Mouse (Mus musculus) hindbrain, embryonic 10.5 days (tissue): ENCODE measurements around the gene Camta1. TPM values are rescaled to one million over a fixed set of nuclear protein-coding genes. Genes with fewer than 3 reads are reported as not detected.
"Not testable (repeated sequence)": the region's sequence is repeated elsewhere in the genome, so short reads cannot be mapped to it uniquely, and the experiment has no call there.

Experiments used
- DNase-seq: peaks from one replicate; pipeline ENCODE4 v3.0.0-alpha.2; 2017; ENCODE audit warnings: low spot score
- H3K27ac ChIP-seq: fragments of 300-500 bp; sonication (generic); 2 replicates; pipeline ENCODE4 v1.5.1; 2016; ENCODE audit warnings: mild to moderate bottlenecking, moderate library complexity
- H3K27me3 ChIP-seq: fragments of 300-500 bp; sonication (generic); 2 replicates; pipeline ENCODE4 v1.6.1; 2016; ENCODE audit warnings: mild to moderate bottlenecking; ENCODE audit not compliant: poor library complexity, insufficient read depth, severe bottlenecking
- H3K36me3 ChIP-seq: fragments of 300-500 bp; sonication (generic); 2 replicates; pipeline ENCODE4 v1.6.1; 2016; ENCODE audit warnings: mild to moderate bottlenecking, moderate library complexity
- H3K4me1 ChIP-seq: fragments of 300-500 bp; sonication (generic); replicated peaks from 2 replicates; pipeline ENCODE4 v1.6.1; 2016; ENCODE audit warnings: mild to moderate bottlenecking
- H3K4me3 ChIP-seq: fragments of 300-500 bp; sonication (generic); 2 replicates; pipeline ENCODE4 v1.5.1; 2016; ENCODE audit warnings: mild to moderate bottlenecking, moderate library complexity
- H3K9me3 ChIP-seq: fragments of 300-500 bp; sonication (generic); 2 replicates; pipeline ENCODE4 v1.6.1; 2016; ENCODE audit warnings: mild to moderate bottlenecking, moderate library complexity
- WGBS: fragments of 180-500 bp; shearing (Covaris S2); methylation state at CpG from one replicate; pipeline ENCODE4 v1.1.7; 2016; 5-methylcytosine and 5-hydroxymethylcytosine counted together
- polyA plus RNA-seq: library from polyadenylated mRNA; unstranded; fragments of >200 nt; fragmentation: Nextera tagmentation; extraction: Ambion mirVana; gene quantifications from 2 replicates; pipeline ENCODE4 v1.2.1, GENCODE M21; 2016

Camta1 gene
- polyA plus RNA-seq, 1 experiment from 2014 or later: 140 TPM

DNA sequence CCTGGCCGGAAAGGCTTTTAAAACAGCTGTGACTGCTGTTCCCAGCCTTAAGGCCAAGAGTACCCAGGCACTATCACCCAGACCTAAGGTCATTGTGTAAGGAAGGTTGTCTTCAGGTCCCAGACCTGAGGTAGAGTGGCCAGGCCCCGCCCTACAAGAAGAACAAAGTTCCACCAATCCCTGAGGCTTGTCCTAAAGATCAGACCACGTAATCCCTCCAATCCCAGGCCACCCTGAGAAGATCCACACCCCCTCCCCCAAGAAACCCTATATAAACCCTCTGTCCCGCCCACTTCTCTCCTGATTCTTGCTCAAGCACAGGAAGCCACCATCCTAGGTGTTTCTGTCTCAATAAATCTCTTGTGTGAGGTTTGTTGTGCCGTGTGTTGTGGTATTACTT lies 981.3 kb downstream of the Camta1 start:
- H3K27me3 ChIP-seq: no peaks in the 10 kb centered on the region
- peaks cover 9% of the 10 kb centered on the region; the same call in 1 of the 2 replicates for H3K36me3 ChIP-seq
- H3K27ac ChIP-seq: no peak overlapping the region
- peaks cover 8% of the 10 kb centered on the region; the same call in 1 of the 2 replicates for H3K4me1 ChIP-seq
- no peak for DNase-seq
- H3K4me3 ChIP-seq: no peak overlapping the region
- 85% methylated on average over 5 of the region's 5 CpGs for WGBS
- peaks cover 26% of the 10 kb centered on the region for H3K9me3 ChIP-seq

DNA sequence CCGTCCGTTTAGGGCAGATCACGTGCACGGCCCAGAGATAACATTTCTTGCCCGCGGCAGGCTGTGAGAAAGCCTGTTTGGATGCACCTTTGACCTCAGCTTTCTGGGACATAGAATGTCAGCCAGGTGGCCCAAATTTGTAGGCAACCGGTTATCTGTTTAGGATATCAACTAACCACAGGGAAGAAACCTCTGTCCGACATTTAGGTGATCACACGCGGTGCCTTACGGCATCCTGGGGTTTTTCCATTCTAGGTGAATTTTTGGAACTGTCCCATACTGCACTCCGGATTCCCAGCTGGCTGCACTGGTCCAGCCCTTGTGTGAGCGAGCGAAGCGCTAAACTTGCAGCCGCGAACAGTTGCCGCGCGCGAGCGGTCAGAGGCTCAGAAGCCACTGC lies 982.0 kb downstream of the Camta1 start:
- WGBS: 95% methylated on average over 22 of the region's 22 CpGs
- Histone ChIP-seq H3K27me3 (no peaks in the 10 kb centered on the region), H3K4me1 (peaks cover 8% of the 10 kb centered on the region; the same call in 1 of the 2 replicates), H3K4me3 (no peak overlapping the region), H3K36me3 (peaks cover 9% of the 10 kb centered on the region; the same call in 1 of the 2 replicates), H3K27ac (no peak overlapping the region), H3K9me3 (peaks cover 26% of the 10 kb centered on the region)
- no peak for DNase-seq

DNA sequence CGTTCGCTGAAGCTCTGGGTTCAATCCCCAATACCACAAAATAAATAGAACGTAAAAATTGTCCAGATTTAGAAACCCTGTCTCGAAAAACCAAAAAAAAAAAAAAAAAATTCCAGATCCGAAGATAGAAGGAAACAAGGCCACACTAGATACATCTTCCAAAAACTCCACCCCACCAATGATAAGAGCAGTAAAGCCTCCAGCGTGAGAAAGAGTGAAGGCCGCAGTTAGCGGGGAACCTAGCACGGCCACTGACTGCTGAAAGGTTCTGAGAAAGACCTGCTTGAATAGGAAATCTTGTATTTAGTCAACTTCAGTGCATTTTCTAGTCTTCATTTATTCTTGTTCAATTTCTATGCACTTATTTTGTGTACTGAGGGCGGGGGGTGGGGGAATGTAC lies 986.3 kb downstream of the Camta1 start:
- H3K27me3 ChIP-seq: no peaks in the 10 kb centered on the region
- peaks cover 28% of the 10 kb centered on the region for H3K4me1 ChIP-seq
- peaks cover 9% of the 10 kb centered on the region; the same call in 1 of the 2 replicates for H3K36me3 ChIP-seq
- no peak overlapping the region for H3K27ac ChIP-seq
- peaks cover 24% of the 10 kb centered on the region for H3K9me3 ChIP-seq
- no peak for DNase-seq
- H3K4me3 ChIP-seq: no peak overlapping the region
- 88% methylated on average over 10 of the region's 10 CpGs for WGBS

DNA sequence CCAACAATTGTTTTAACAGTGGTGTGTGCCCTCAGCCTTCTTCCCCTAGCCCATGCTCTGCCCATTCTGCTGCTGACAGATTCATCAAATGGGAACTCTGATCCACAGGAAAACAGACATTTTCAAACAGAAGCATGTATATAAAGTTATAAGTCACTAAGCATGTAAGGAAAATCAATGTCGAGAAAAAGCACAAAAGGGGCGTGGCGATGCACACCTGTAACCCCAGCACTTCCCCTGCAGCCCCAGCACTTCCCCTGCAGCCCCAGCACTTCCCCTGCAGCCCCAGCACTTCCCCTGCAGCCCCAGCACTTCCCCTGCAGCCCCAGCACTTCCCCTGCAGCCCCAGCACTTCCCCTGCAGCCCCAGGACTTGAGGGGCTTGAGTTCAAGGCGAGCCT lies 987.3 kb downstream of the Camta1 start:
- not testable (repeated sequence) for H3K27me3 ChIP-seq, H3K4me3 ChIP-seq, H3K27ac ChIP-seq, DNase-seq
- peaks cover 13% of the 10 kb centered on the region; the same call in 1 of the 2 replicates for H3K36me3 ChIP-seq
- 84% methylated on average over 4 of the region's 4 CpGs for WGBS
- peaks cover 14% of the 10 kb centered on the region for H3K9me3 ChIP-seq
- peaks cover 38% of the 10 kb centered on the region for H3K4me1 ChIP-seq

DNA sequence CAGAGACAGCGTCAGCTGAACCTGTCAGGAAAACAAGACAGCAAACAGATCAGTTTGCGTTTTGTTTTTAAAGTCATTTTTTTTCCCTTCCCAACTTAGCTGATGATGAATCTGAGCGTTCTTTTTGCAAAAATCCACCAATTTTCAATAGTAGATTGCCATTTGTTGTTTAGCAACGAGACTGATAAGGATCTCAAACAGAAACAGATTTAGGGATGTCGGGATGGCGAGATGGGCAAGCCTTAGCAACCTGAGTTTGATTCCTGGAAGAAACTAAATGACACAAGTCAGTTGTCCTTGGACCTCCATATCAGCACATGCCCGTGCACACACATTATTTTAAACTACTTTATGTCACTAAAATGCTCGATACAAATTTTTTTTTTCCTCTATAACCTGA lies 989.0 kb downstream of the Camta1 start:
- WGBS: 84% methylated on average over 8 of the region's 8 CpGs
- no peaks in the 10 kb centered on the region for H3K27me3 ChIP-seq
- no peaks in the 10 kb centered on the region for H3K9me3 ChIP-seq
- DNase-seq: no peak
- H3K27ac ChIP-seq: peak overlapping the region; percentile 69; the same call in 1 of the 2 replicates
- no peak overlapping the region for H3K4me3 ChIP-seq
- H3K36me3 ChIP-seq: peaks cover 22% of the 10 kb centered on the region
- H3K4me1 ChIP-seq: peaks cover 40% of the 10 kb centered on the region

DNA sequence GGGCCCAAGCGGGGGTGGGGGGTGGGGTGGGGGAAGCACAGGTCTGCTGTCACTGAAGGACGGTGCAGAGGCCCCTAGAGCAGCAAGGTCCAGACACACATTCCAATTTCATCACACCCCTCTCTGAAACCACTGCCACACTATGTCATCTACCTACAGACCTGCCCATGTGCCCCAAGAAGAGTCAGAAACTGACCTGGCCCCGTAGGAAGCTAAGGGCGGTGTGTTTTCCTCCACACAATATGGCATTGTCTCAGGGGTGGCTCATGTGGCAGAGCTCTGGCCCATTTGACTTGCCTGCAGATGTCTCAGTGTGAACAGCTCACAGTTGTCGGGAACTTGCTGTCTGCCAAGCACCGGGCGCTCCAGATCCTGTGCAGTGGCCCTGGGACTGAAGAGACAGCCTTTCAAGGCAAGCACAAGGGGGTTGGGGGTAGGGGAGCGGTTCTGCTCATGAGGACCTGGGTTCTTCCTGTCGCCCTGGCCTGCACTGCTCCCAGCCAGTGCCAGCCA lies 989.5 kb downstream of the Camta1 start:
- H3K27ac ChIP-seq: peak overlapping the region; percentile 69
- DNase-seq: peak; percentile 24

DNA sequence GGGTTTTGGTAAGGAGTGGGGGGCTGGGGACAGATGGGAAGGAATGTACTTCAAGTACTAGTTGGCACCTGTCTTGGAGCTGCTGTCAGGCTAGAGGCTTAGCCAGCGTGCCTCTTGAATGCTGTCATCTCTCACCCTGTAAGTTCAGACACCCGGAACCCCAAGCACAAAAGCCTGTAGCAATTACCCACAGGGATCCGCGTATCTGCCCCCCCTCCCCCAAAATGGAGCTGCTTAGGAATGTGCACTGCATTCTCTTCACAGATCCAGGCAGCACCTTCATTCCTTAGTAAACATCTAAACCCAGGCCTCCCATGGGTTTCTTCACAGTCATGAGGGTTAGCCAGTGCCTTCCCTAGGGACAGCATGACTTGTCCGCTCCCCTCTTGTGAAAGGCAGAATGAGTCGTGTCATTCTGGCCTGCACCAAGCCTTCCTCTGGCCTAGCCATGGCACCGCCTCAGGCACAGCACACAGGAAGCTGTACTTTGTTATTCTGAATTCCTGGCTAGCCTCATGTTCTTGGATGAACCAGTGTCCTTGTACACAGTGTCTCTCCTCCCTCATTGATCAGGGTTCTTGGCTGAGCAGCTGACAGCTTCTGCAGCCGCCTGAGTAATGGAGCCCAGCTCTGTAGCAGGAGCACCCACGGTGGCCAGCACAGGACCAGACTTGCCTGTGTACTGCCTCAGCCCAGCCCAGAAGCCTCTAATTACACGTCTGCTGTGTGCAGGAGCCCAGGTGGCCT lies 990.1 kb downstream of the Camta1 start:
- WGBS: 39% methylated on average over 10 of the region's 10 CpGs
- Histone ChIP-seq H3K27ac (peak overlapping the region; percentile 69), H3K9me3 (no peaks in the 10 kb centered on the region), H3K27me3 (no peaks in the 10 kb centered on the region), H3K4me3 (no peak overlapping the region), H3K4me1 (peaks cover 40% of the 10 kb centered on the region), H3K36me3 (peaks cover 34% of the 10 kb centered on the region)
- DNase-seq: no peak

More for the DNA sequence above, 989.5 kb downstream of the Camta1 start:
- Histone ChIP-seq H3K27me3 (no peaks in the 10 kb centered on the region), H3K36me3 (peaks cover 27% of the 10 kb centered on the region), H3K4me1 (peaks cover 40% of the 10 kb centered on the region), H3K9me3 (no peaks in the 10 kb centered on the region), H3K4me3 (no peak overlapping the region)
- WGBS: 41% methylated on average over 9 of the region's 9 CpGs

DNA sequence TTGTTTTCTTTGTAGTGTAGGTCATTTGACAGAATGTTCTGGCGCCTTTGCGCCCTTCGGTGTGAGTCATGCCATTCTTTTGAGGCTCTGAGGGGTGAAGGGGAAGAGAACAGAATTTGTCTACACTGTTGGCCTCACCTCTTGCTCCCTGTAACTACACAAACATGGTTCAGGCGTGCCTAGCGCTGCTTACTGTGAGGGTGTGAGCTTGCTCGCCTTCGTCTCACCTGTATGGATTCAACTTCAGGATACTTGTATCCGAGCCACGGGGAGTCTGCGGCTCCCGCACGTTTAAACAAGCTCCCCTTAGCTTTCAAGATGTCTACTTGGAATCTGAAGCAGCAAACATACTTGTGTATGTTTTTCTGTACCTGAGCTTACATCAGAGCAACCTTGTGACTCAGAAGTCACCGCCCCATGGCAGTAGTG lies 990.7 kb downstream of the Camta1 start:
- 89% methylated on average over 13 of the region's 13 CpGs for WGBS
- H3K27ac ChIP-seq: peak overlapping the region; percentile 69

DNA sequence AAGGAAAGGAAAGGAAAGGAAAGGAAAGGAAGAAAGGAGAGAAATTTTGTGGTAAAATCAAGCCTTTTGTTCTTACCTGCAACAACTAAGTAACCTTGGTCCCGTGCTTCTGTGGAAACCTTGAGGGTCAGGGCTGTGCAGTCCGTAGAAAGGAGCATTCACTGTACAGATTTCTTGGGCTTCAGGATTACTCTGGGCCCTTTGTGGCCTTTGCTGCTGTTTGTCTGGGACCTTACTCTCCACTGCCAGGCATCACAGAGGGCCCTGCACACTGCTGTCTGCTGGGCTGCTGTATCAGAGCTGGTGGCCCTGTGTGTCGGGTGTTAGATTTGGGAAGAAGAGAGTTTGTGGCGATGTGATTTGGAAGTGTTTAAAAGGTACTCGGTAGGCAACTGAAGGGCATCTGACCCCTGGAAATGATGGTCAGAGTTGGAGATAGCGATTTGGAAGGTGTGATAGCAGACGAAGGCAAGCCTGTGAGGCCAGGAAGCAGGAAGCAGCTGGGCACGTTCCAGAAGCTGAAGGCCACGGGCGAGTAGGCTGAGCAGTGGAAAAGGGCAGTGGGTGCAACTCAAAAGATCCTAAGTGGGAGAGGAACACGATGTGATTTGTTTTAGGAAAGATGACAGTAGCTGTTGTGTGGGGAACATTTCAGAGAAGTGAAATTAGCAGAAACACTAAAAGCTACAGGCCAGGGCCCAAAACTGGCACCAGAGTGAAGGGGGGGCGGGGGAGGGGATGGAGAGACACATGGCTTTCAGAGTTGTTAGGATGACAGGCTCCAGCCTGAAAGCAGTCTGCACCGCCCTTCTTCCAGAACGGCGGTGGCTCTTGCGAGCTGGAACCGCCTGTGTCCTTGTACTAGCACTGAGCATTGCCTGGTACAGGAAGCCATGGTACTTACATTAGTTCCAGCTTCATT lies 992.1 kb downstream of the Camta1 start:
- no peaks in the 10 kb centered on the region for H3K9me3 ChIP-seq
- WGBS: 83% methylated on average over 17 of the region's 17 CpGs
- H3K4me3 ChIP-seq: no peak overlapping the region
- H3K27ac ChIP-seq: peak overlapping the region; percentile 59
- no peak for DNase-seq
- no peaks in the 10 kb centered on the region for H3K27me3 ChIP-seq
- peaks cover 52% of the 10 kb centered on the region for H3K36me3 ChIP-seq
- peaks cover 32% of the 10 kb centered on the region for H3K4me1 ChIP-seq

More for the DNA sequence above, 990.7 kb downstream of the Camta1 start:
- Histone ChIP-seq H3K27me3 (no peaks in the 10 kb centered on the region), H3K36me3 (peaks cover 40% of the 10 kb centered on the region), H3K4me1 (peaks cover 36% of the 10 kb centered on the region), H3K9me3 (no peaks in the 10 kb centered on the region), H3K4me3 (no peak overlapping the region)
- no peak for DNase-seq

DNA sequence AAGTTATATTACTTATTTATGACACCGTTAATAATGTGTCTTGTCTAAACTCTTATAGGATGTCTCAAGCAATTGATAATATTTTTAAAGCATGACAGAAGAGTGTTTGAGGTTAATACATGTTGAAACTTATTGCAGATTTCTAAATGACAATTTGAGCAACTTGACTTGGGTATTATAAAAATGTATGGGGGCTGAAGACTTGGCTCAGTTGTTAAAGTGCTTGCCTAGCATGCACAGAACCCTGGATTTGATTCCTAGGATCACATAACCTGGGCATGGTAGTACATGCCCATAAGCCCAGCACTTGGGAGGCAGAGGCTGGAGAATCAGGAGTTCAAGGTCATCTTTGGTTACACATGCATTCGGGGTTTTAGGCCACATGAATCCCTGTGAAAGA lies 992.8 kb downstream of the Camta1 start:
- Histone ChIP-seq H3K4me3 (no peak overlapping the region), H3K36me3 (peaks cover 52% of the 10 kb centered on the region), H3K4me1 (peaks cover 32% of the 10 kb centered on the region), H3K27me3 (no peaks in the 10 kb centered on the region), H3K9me3 (no peaks in the 10 kb centered on the region), H3K27ac (no peak overlapping the region)
- no peak for DNase-seq
- 87% methylated on average over 2 of the region's 2 CpGs for whole genome bisulfite sequencing

DNA sequence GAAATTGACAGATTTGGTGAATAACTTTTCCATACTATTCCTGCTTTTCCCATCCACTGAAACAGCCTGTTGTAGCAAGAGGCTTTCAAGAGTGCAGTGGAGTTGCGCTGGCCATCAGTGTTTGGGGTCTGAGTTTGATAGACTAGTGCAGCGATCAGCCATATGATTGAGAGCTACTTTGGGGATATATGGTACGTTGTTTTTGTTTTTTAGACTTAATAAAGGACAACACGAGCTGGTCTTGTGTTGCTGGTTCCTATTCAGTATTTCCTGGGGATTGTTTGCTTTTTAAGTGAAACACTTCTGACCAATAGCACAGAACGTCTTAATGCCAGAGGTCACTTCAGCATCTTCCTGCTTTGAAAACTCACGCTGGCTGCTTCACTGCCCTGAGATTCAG lies 993.5 kb downstream of the Camta1 start:
- H3K27ac ChIP-seq: no peak overlapping the region
- peaks cover 52% of the 10 kb centered on the region for H3K36me3 ChIP-seq
- H3K9me3 ChIP-seq: no peaks in the 10 kb centered on the region
- 85% methylated on average over 6 of the region's 6 CpGs for WGBS
- no peak overlapping the region for H3K4me3 ChIP-seq
- H3K4me1 ChIP-seq: peaks cover 32% of the 10 kb centered on the region
- no peaks in the 10 kb centered on the region for H3K27me3 ChIP-seq
- no peak for DNase-seq
